Mouse (Mus musculus) testis, adult 2 months (tissue): ENCODE data around the gene Ddr2.

ENCODE experiments used
- CTCF ChIP-seq: fragments of 200-500 bp; IDR thresholded peaks from 2 replicates; pipeline ENCODE4 v1.5.1; 2012; ENCODE audit warnings: low read depth, mild to moderate bottlenecking, inconsistent platforms, low read length, moderate library complexity; ENCODE audit not compliant: control insufficient read depth, insufficient read depth, insufficient replicate concordance
- POLR2A ChIP-seq: fragments of 200-500 bp; IDR thresholded peaks from 2 replicates; pipeline ENCODE4 v1.6.1; 2012; ENCODE audit warnings: low read depth, mild to moderate bottlenecking, inconsistent platforms, low read length, moderate library complexity; ENCODE audit not compliant: control insufficient read depth

GRCm38 (mm10) chr1:170159707-170160106 is 49.1 kb upstream of the Ddr2 start:
- TF ChIP-seq CTCF (no peak), POLR2A (no peak)
